In the genomic region with DNA sequence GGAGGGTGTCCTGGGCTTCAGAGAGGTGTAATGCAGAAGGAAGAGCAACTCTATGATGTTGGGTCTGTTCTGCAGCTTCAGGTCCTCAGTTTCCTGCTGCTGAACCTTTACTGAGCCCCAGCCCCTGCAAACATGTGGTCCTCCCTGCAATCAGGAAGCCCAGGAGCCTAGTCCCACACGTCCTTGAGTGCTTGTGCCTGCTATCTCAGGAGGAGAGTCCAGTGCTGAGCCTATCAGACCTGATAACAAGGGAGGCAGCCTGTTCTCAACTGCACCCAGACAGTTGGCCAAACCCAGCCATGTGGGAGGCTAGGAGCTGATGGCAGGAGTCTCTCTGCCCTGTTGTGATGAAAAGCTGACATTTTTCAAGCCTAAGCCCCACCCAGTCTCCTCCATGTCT, we compare ENCODE assay signal across 21 mouse cellular contexts. TPM values are rescaled to one million over a fixed set of nuclear protein-coding genes. Genes with fewer than 3 reads are reported as not detected.
A peak's percentile ranks its signal among the peaks of the same experiment; 100 is the strongest.
DNase-seq lines count a peak whose midpoint lies in the region; ATAC-seq and TF ChIP-seq lines count a peak whose summit lies in the region.
"Had no signal": no experiment of that assay in that cellular context is flagged by ENCODE, and none has a peak within 500 bp of the region (broad histone marks: within the 10 kb centered on the region; RNA-seq: fewer than 3 reads in every experiment).

No protein-coding gene starts in this region.

- 6% methylated on average over 1 of the region's 1 CpGs for WGBS in heart, embryonic 10.5 days
- 33% methylated on average over 1 of the region's 1 CpGs for WGBS in heart, adult 2 months
- 16% methylated on average over 1 of the region's 1 CpGs for WGBS in intestine, postnatal 0 days
- 50% methylated on average over 1 of the region's 1 CpGs for WGBS in liver, embryonic 16.5 days (ENCODE audit: insufficient replicate concordance)

- no peak overlapping the region for H3K4me3 ChIP-seq in heart, embryonic 10.5 days
- no peak overlapping the region for H3K4me3 ChIP-seq in heart, adult 2 months
- H3K4me3 ChIP-seq in MEL (ENCODE audit: control insufficient read depth in 1 of 2, insufficient read depth in 1 of 2, low read depth in 2 of 2, low read length in 2 of 2) = no peak overlapping the region
- no peak overlapping the region for H3K4me3 ChIP-seq in intestine, postnatal 0 days (ENCODE audit: low read depth, low read length)
- no peak overlapping the region for H3K4me3 ChIP-seq in liver, embryonic 16.5 days (ENCODE audit: low read depth, low read length)
- H3K4me3 ChIP-seq: embryonic facial prominence, embryonic 13.5 days; forebrain, embryonic 13.5 days; layer of hippocampus, adult 2 months; midbrain, embryonic 12.5 days; myocyte had no signal

- H3K27ac ChIP-seq in heart, embryonic 10.5 days = peak overlapping the region; percentile 42
- no peak overlapping the region for H3K27ac ChIP-seq in heart, adult 2 months
- H3K27ac ChIP-seq in MEL (ENCODE audit: control insufficient read depth, low read depth, low read length) = peak overlapping the region; percentile 69
- H3K27ac ChIP-seq in intestine, postnatal 0 days (ENCODE audit: low read depth, low read length) = peak overlapping the region; percentile 22
- peak overlapping the region; percentile 85 for H3K27ac ChIP-seq in liver, embryonic 16.5 days (ENCODE audit: low read length)
- H3K27ac ChIP-seq: forebrain, embryonic 13.5 days; layer of hippocampus, adult 2 months; midbrain, embryonic 12.5 days had no signal

- no peaks in the 10 kb centered on the region for H3K79me2 ChIP-seq in heart, adult 2 months (replicated peaks; ENCODE audit: control insufficient read depth, insufficient read depth, low read length)
- H3K79me2 ChIP-seq in MEL (ENCODE audit: control insufficient read depth, insufficient read depth, low read length, poor library complexity) = peaks cover 6% of the 10 kb centered on the region

- peak; percentile 51 for ATAC-seq in intestine, postnatal 0 days
- ATAC-seq in liver, embryonic 16.5 days (ENCODE audit: low read depth) = peak; percentile 93
- ATAC-seq: forebrain, embryonic 13.5 days; hindbrain, embryonic 16.5 days; Patski had no signal

- no peak overlapping the region for H3K9ac ChIP-seq in heart, adult 2 months (ENCODE audit: low read depth, low read length)
- 0 out of 2 replicates have a peak overlapping the region, but pooled peaks have one; percentile 27 for H3K9ac ChIP-seq in MEL (ENCODE audit: control insufficient read depth, low read depth, low read length, poor library complexity, severe bottlenecking)
- no peak overlapping the region for H3K9ac ChIP-seq in intestine, postnatal 0 days (ENCODE audit: low read depth, low read length)
- 0 out of 2 replicates have a peak overlapping the region, but pooled peaks have one; percentile 23 for H3K9ac ChIP-seq in liver, embryonic 16.5 days (ENCODE audit: low read depth, low read length)
- H3K9ac ChIP-seq: embryonic facial prominence, embryonic 13.5 days; midbrain, embryonic 12.5 days had no signal

- no peak for DNase-seq in heart, embryonic 10.5 days (ENCODE audit: low spot score)
- DNase-seq in heart, adult 2 months = no peak
- DNase-seq in MEL (ENCODE audit: low read depth, low spot score) = peak; percentile 75
- DNase-seq in thymus, postnatal 0 days (ENCODE audit: low spot score) = no peak
- no peak for DNase-seq in right cerebral cortex, adult 2 months (ENCODE audit: low spot score in 2 of 2)
- DNase-seq in T-cell, adult 2 months (ENCODE audit: low spot score) = no peak
- DNase-seq: cerebellum, adult 8-10 months; heart, postnatal 10 days; lung, postnatal 14 days; right cerebral cortex, postnatal 14 days; thymus, postnatal 14 days had no signal

- intact Hi-C loops in heart, adult 2 months (cut with DNase I) = no loop called here

- no peaks in the 10 kb centered on the region for H3K36me3 ChIP-seq in heart, embryonic 10.5 days
- H3K36me3 ChIP-seq in heart, adult 2 months (ENCODE audit: control insufficient read depth, insufficient read depth, low read length) = no peaks in the 10 kb centered on the region
- H3K36me3 ChIP-seq in MEL (ENCODE audit: control insufficient read depth in 1 of 2, insufficient read depth in 2 of 2, low read length in 2 of 2) = peaks cover 0 to 17% of the 10 kb centered on the region in 2 experiments; a peak in 2 of 4 replicates
- H3K36me3 ChIP-seq in intestine, postnatal 0 days (ENCODE audit: control insufficient read depth, insufficient read depth) = no peaks in the 10 kb centered on the region
- no peaks in the 10 kb centered on the region for H3K36me3 ChIP-seq in liver, embryonic 16.5 days (ENCODE audit: control insufficient read depth, insufficient read depth)
- H3K36me3 ChIP-seq: embryonic facial prominence, embryonic 13.5 days; midbrain, embryonic 12.5 days had no signal

- H3K9me3 ChIP-seq in heart, embryonic 10.5 days = no peaks in the 10 kb centered on the region
- H3K9me3 ChIP-seq in MEL (replicated peaks; ENCODE audit: insufficient read depth, low read length) = no peaks in the 10 kb centered on the region
- H3K9me3 ChIP-seq in intestine, postnatal 0 days (ENCODE audit: control insufficient read depth) = no peaks in the 10 kb centered on the region
- H3K9me3 ChIP-seq in liver, embryonic 16.5 days (replicated peaks; ENCODE audit: control insufficient read depth, low read length) = no peaks in the 10 kb centered on the region
- H3K9me3 ChIP-seq: embryonic facial prominence, embryonic 13.5 days; forebrain, embryonic 13.5 days; midbrain, embryonic 12.5 days had no signal

- no peak for TF ChIP-seq POLR2A in heart, adult 2 months (IDR thresholded peaks at IDR 0.05; ENCODE audit: insufficient read depth, low read depth, low read length)
- no peak; a peak in 1 of 4 replicates for TF ChIP-seq POLR2A in MEL (IDR thresholded peaks at IDR 0.05; ENCODE audit: control insufficient read depth in 1 of 2, insufficient read depth in 1 of 2, low read depth in 1 of 2, low read length in 2 of 2, poor library complexity in 1 of 2)

- H3K4me1 ChIP-seq in heart, embryonic 10.5 days = peaks cover 14% of the 10 kb centered on the region
- no peaks in the 10 kb centered on the region for H3K4me1 ChIP-seq in heart, adult 2 months (ENCODE audit: control insufficient read depth, insufficient read depth, low read length)
- peaks cover 8 to 28% of the 10 kb centered on the region in 2 experiments for H3K4me1 ChIP-seq in MEL (ENCODE audit: control insufficient read depth in 1 of 2, insufficient read depth in 2 of 2, low read length in 2 of 2)
- peaks cover 3% of the 10 kb centered on the region; the same call in 1 of the 2 replicates for H3K4me1 ChIP-seq in intestine, postnatal 0 days (replicated peaks; ENCODE audit: control insufficient read depth, insufficient read depth, low read length)
- H3K4me1 ChIP-seq in liver, embryonic 16.5 days (ENCODE audit: control insufficient read depth, low read depth, low read length) = peaks cover 38% of the 10 kb centered on the region
- H3K4me1 ChIP-seq: embryonic facial prominence, embryonic 13.5 days; forebrain, embryonic 13.5 days; midbrain, embryonic 12.5 days had no signal

- H3K27me3 ChIP-seq in heart, embryonic 10.5 days (ENCODE audit: insufficient read depth, poor library complexity, severe bottlenecking) = 0 out of 2 replicates have a peak, but pooled peaks cover 6% of the 10 kb centered on the region
- H3K27me3 ChIP-seq in heart, adult 2 months (ENCODE audit: control insufficient read depth, insufficient read depth, low read length) = no peaks in the 10 kb centered on the region
- no peaks in the 10 kb centered on the region for H3K27me3 ChIP-seq in MEL (ENCODE audit: control insufficient read depth in 1 of 2, insufficient read depth in 2 of 2, low read length in 2 of 2)
- H3K27me3 ChIP-seq in intestine, postnatal 0 days (replicated peaks; ENCODE audit: control insufficient read depth, insufficient read depth, low read length) = no peaks in the 10 kb centered on the region
- peaks cover 7% of the 10 kb centered on the region for H3K27me3 ChIP-seq in liver, embryonic 16.5 days (ENCODE audit: control insufficient read depth, insufficient read depth, low read depth, low read length)
- H3K27me3 ChIP-seq: embryonic facial prominence, embryonic 13.5 days; forebrain, embryonic 13.5 days; midbrain, embryonic 12.5 days; Patski had no signal

- no peak for TF ChIP-seq EP300 in heart, adult 2 months (IDR thresholded peaks at IDR 0.05; ENCODE audit: insufficient read depth, low read depth, low read length)
- TF ChIP-seq EP300 in MEL (IDR thresholded peaks at IDR 0.05; ENCODE audit: low read depth in 1 of 2, low read length in 2 of 2) = peak; percentile 58 to 81; a peak in 3 of 4 replicates

- no peak for TF ChIP-seq RAD21 in MEL (IDR thresholded peaks at IDR 0.05; ENCODE audit: low read depth, low read length)

- no peak for TF ChIP-seq CTCF in heart, adult 2 months (IDR thresholded peaks at IDR 0.05)
- no peak for TF ChIP-seq CTCF in MEL (IDR thresholded peaks at IDR 0.05 in 2 of 3, conservative IDR thresholded peaks at IDR 0.05 in 1 of 3; ENCODE audit: control insufficient read depth in 1 of 3, insufficient read depth in 1 of 3, low read depth in 2 of 3, low read length in 3 of 3, poor library complexity in 1 of 3, severe bottlenecking in 1 of 3)
- no peak for TF ChIP-seq CTCF in intestine, postnatal 0 days (IDR thresholded peaks at IDR 0.05; ENCODE audit: low read depth)

- no peak overlapping the region for H3K4me2 ChIP-seq in intestine, postnatal 0 days (replicated peaks; ENCODE audit: low read depth)
- H3K4me2 ChIP-seq in liver, embryonic 16.5 days (ENCODE audit: low read depth, low read length) = peak overlapping the region; percentile 22; the same call in 1 of the 2 replicates
- H3K4me2 ChIP-seq: embryonic facial prominence, embryonic 13.5 days; forebrain, embryonic 13.5 days; midbrain, embryonic 12.5 days had no signal

RNA-seq across cellular contexts. Expression of a gene that starts 6.3 kb away (rescaled TPM):
- polyA plus RNA-seq in heart, embryonic 10.5 days (2016; fragmentation: Nextera tagmentation; extraction: Ambion mirVana) = 2.1 and 2.5 TPM in 2 replicates
- total RNA-seq in heart, adult 2 months (2021) = 1 to 10 TPM; 2.8 TPM
- 7.9 and 8.2 TPM in 2 replicates for polyA plus RNA-seq in heart, adult 2 months (2012; rRNA removed)
- 20.7 and 23.5 TPM in 2 replicates for total RNA-seq in MEL (2012; rRNA removed)
- polyA plus RNA-seq in MEL (2012; ENCODE audit: insufficient read depth in 1 of 2, insufficient read length in 2 of 2, low read depth in 1 of 2, low replicate concordance in 2 of 2, missing spikeins in 1 of 2) = 10 to 100 TPM in 1 of 2 experiments, not detected in 1; 30.7 TPM
- polyA plus RNA-seq in intestine, postnatal 0 days (2015; fragmentation: Nextera tagmentation; extraction: Ambion mirVana) = 3.8 and 4.0 TPM in 2 replicates
- polyA plus RNA-seq in liver, embryonic 16.5 days (2015; fragmentation: Nextera tagmentation; extraction: Ambion mirVana) = 6.3 and 6.9 TPM in 2 replicates
- 11.4 and 14.6 TPM in 2 replicates for polyA plus RNA-seq in thymus, postnatal 0 days (2015; fragmentation: Nextera tagmentation; extraction: Ambion mirVana)

RNA-seq across cellular contexts. Expression of a gene that starts 8.9 kb away (rescaled TPM):
- 40.6 and 46.3 TPM in 2 replicates for polyA plus RNA-seq in heart, embryonic 10.5 days (2016; fragmentation: Nextera tagmentation; extraction: Ambion mirVana)
- 1 to 10 TPM; 7.7 to 8.4 TPM for total RNA-seq in heart, adult 2 months (2021)
- 7.0 and 9.3 TPM in 2 replicates for polyA plus RNA-seq in heart, adult 2 months (2012; rRNA removed)
- total RNA-seq in MEL (2012; rRNA removed) = 20.8 and 22.8 TPM in 2 replicates
- 10 to 100 TPM in 1 of 2 experiments, not detected in 1; 34.4 TPM for polyA plus RNA-seq in MEL (2012; ENCODE audit: insufficient read depth in 1 of 2, insufficient read length in 2 of 2, low read depth in 1 of 2, low replicate concordance in 2 of 2, missing spikeins in 1 of 2)
- polyA plus RNA-seq in intestine, postnatal 0 days (2015; fragmentation: Nextera tagmentation; extraction: Ambion mirVana) = 21.7 and 24.0 TPM in 2 replicates
- polyA plus RNA-seq in liver, embryonic 16.5 days (2015; fragmentation: Nextera tagmentation; extraction: Ambion mirVana) = 13.9 and 14.0 TPM in 2 replicates
- 72.4 and 75.2 TPM in 2 replicates for polyA plus RNA-seq in thymus, postnatal 0 days (2015; fragmentation: Nextera tagmentation; extraction: Ambion mirVana)

RNA-seq across cellular contexts. Expression of a gene that starts 10.0 kb away (rescaled TPM):
- 2.4 and 2.9 TPM in 2 replicates for polyA plus RNA-seq in heart, embryonic 10.5 days (2016; fragmentation: Nextera tagmentation; extraction: Ambion mirVana)
- under 1 TPM; 0.14 to 0.47 TPM for total RNA-seq in heart, adult 2 months (2021)
- polyA plus RNA-seq in heart, adult 2 months (2012; rRNA removed) = 0.25 and 0.67 TPM in 2 replicates
- 1.9 and 2.1 TPM in 2 replicates for total RNA-seq in MEL (2012; rRNA removed)
- 1 to 10 TPM in 1 of 2 experiments, not detected in 1; 2.2 TPM for polyA plus RNA-seq in MEL (2012; ENCODE audit: insufficient read depth in 1 of 2, insufficient read length in 2 of 2, low read depth in 1 of 2, low replicate concordance in 2 of 2, missing spikeins in 1 of 2)
- 1.0 and 1.2 TPM in 2 replicates for polyA plus RNA-seq in intestine, postnatal 0 days (2015; fragmentation: Nextera tagmentation; extraction: Ambion mirVana)
- polyA plus RNA-seq in liver, embryonic 16.5 days (2015; fragmentation: Nextera tagmentation; extraction: Ambion mirVana) = 2.3 and 2.6 TPM in 2 replicates
- 3.3 and 4.1 TPM in 2 replicates for polyA plus RNA-seq in thymus, postnatal 0 days (2015; fragmentation: Nextera tagmentation; extraction: Ambion mirVana)

RNA-seq across cellular contexts. Expression of a gene that starts 28.9 kb away (rescaled TPM):
- 134 and 150 TPM in 2 replicates for polyA plus RNA-seq in heart, embryonic 10.5 days (2016; fragmentation: Nextera tagmentation; extraction: Ambion mirVana)
- total RNA-seq in heart, adult 2 months (2021) = 10 to 100 TPM; 82.3 to 83.5 TPM
- polyA plus RNA-seq in heart, adult 2 months (2012; rRNA removed) = 71.8 and 104 TPM in 2 replicates
- 45.7 and 58.6 TPM in 2 replicates for total RNA-seq in MEL (2012; rRNA removed)
- polyA plus RNA-seq in MEL (2012; ENCODE audit: insufficient read depth in 1 of 2, insufficient read length in 2 of 2, low read depth in 1 of 2, low replicate concordance in 2 of 2, missing spikeins in 1 of 2) = 100 to 1,000 TPM; 133 to 166 TPM
- polyA plus RNA-seq in intestine, postnatal 0 days (2015; fragmentation: Nextera tagmentation; extraction: Ambion mirVana) = 49.9 and 51.9 TPM in 2 replicates
- polyA plus RNA-seq in liver, embryonic 16.5 days (2015; fragmentation: Nextera tagmentation; extraction: Ambion mirVana) = 48.4 and 52.8 TPM in 2 replicates
- 104 and 116 TPM in 2 replicates for polyA plus RNA-seq in thymus, postnatal 0 days (2015; fragmentation: Nextera tagmentation; extraction: Ambion mirVana)

RNA-seq across cellular contexts. Expression of a gene that starts 40.7 kb away (rescaled TPM):
- 5.9 and 7.4 TPM in 2 replicates for polyA plus RNA-seq in heart, embryonic 10.5 days (2016; fragmentation: Nextera tagmentation; extraction: Ambion mirVana)
- total RNA-seq in heart, adult 2 months (2021) = 1 to 10 TPM; 8.0 to 8.4 TPM
- polyA plus RNA-seq in heart, adult 2 months (2012; rRNA removed) = 11.7 and 19.0 TPM in 2 replicates
- 0.75 and 1.1 TPM in 2 replicates for total RNA-seq in MEL (2012; rRNA removed)
- polyA plus RNA-seq in MEL (2012; ENCODE audit: insufficient read depth in 1 of 2, insufficient read length in 2 of 2, low read depth in 1 of 2, low replicate concordance in 2 of 2, missing spikeins in 1 of 2) = 1 to 10 TPM in 1 of 2 experiments, not detected in 1; 1.7 TPM
- 6.5 and 6.6 TPM in 2 replicates for polyA plus RNA-seq in intestine, postnatal 0 days (2015; fragmentation: Nextera tagmentation; extraction: Ambion mirVana)
- 2.9 and 3.6 TPM in 2 replicates for polyA plus RNA-seq in liver, embryonic 16.5 days (2015; fragmentation: Nextera tagmentation; extraction: Ambion mirVana)
- 5.2 and 6.7 TPM in 2 replicates for polyA plus RNA-seq in thymus, postnatal 0 days (2015; fragmentation: Nextera tagmentation; extraction: Ambion mirVana)
- total RNA-seq: granulocyte monocyte progenitor cell, adult 5-6 weeks had no signal

Comparison
In these comparisons a context has a peak if more than half of its experiments do, and no peak if none do; other contexts are left out.
1. H3K9ac ChIP-seq: peak in MEL (single experiment) and liver, embryonic 16.5 days (single experiment); none in heart, adult 2 months (single experiment) and intestine, postnatal 0 days (single experiment).